Mouse (Mus musculus) heart, adult 2 months (tissue): ENCODE measurements around the gene Gm10197.

ENCODE experiments used
- CTCF ChIP-seq: fragments of 200-600 bp; IDR thresholded peaks from 2 replicates; pipeline ENCODE4 v1.8.1; 2022; ENCODE audit warnings: antibody characterized with exemption, mild to moderate bottlenecking, moderate library complexity
- EP300 ChIP-seq: fragments of 200-500 bp; IDR thresholded peaks from 2 replicates; pipeline ENCODE4 v1.6.1; 2011; ENCODE audit warnings: low read depth, low read length, control low read depth; ENCODE audit not compliant: insufficient read depth

- TF ChIP-seq EP300 (no peak), CTCF (no peak)
Measured at GRCm38 (mm10) chr19:53370233-53370632, 1.3 kb downstream of the Gm10197 start.
